Mouse (Mus musculus) frontal cortex, adult 2 months (tissue): ENCODE results near the gene Prss42. TPM values are rescaled to one million over a fixed set of nuclear protein-coding genes. Genes with fewer than 3 reads are reported as not detected.

ENCODE experiments used
- polyA plus RNA-seq: library from polyadenylated mRNA; depleted of rRNA; stranded (reverse); fragments of >200 nt; gene quantifications from 2 replicates; pipeline ENCODE4 v1.2.3, GENCODE M21; 2012; rRNA removed

The Prss42 gene
- polyA plus RNA-seq, 1 experiment: not detected

Other genes starting within 250 kb of the Prss42 start
- gene Nradd, start 173.7 kb upstream of the Prss42 start, polyA plus RNA-seq: 8.5 and 9.4 TPM in 2 replicates
- 22.4 and 24.5 TPM in 2 replicates for gene Nbeal2, start 144.0 kb upstream of the Prss42 start, polyA plus RNA-seq
- 105 and 106 TPM in 2 replicates for gene Ccdc12, start 141.7 kb upstream of the Prss42 start, polyA plus RNA-seq
- 0.32 and 0.46 TPM in 2 replicates for gene Myl3, start 56.3 kb upstream of the Prss42 start, polyA plus RNA-seq
- 6.9 and 9.1 TPM in 2 replicates for gene Pth1r, start 51.0 kb upstream of the Prss42 start, polyA plus RNA-seq
- not detected in 2 replicates for gene Prss44, start 15.8 kb downstream of the Prss42 start, polyA plus RNA-seq
- gene Prss43, start 28.5 kb downstream of the Prss42 start, polyA plus RNA-seq: 0.06 and 0.15 TPM in 2 replicates
- gene Prss45, start 36.4 kb downstream of the Prss42 start, polyA plus RNA-seq: 0.42 and 0.54 TPM in 2 replicates
- not detected in 2 replicates for gene Prss46, start 46.3 kb downstream of the Prss42 start, polyA plus RNA-seq
- gene Prss50, start 59.8 kb downstream of the Prss42 start, polyA plus RNA-seq: 0.65 and 0.86 TPM in 2 replicates
- 7.9 and 8.3 TPM in 2 replicates for gene Als2cl, start 81.7 kb downstream of the Prss42 start, polyA plus RNA-seq
- gene Tmie, start 81.9 kb downstream of the Prss42 start, polyA plus RNA-seq: 2.2 and 2.5 TPM in 2 replicates
- not detected in 2 replicates for gene Fam240a, start 118.7 kb downstream of the Prss42 start, polyA plus RNA-seq
- gene Tdgf1, start 148.0 kb downstream of the Prss42 start, polyA plus RNA-seq: 0.94 and 1.3 TPM in 2 replicates
- gene Lrrc2, start 153.4 kb downstream of the Prss42 start, polyA plus RNA-seq: 0.97 and 1.0 TPM in 2 replicates
- 0.50 and 0.71 TPM in 2 replicates for gene Rtp3, start 192.4 kb downstream of the Prss42 start, polyA plus RNA-seq
- gene Ltf, start 221.1 kb downstream of the Prss42 start, polyA plus RNA-seq: 0.06 and 0.71 TPM in 2 replicates